Mouse (Mus musculus): Measurements from ENCODE around the gene Atp2a2. TPM values are rescaled to one million over a fixed set of nuclear protein-coding genes. Genes with fewer than 3 reads are reported as not detected.

Gene Atp2a2
- total RNA-seq, 2 experiments from 2014 or later, result 101 to 561 TPM

DNA sequence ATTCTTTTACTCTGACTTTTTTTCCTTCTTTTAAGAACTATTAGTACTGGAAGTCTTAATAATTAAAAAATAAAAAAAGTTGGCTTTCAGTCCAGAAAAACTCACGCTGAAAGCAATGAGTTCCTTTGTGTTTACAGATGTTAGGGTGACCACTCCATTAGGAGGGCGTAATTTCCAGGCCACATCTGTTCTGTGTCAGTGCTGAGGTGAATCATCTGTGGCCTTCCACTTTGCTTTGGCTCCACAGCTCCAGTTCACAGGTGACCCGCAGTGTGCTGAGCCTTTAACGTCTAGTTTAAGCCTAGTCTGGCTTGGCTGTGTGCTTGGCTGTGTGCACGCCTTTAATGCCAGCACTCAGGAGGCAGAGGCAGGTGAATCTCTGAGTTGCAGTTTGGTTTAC, 90.1 kb downstream of the Atp2a2 start:
- DNase-seq, result no peak

DNA sequence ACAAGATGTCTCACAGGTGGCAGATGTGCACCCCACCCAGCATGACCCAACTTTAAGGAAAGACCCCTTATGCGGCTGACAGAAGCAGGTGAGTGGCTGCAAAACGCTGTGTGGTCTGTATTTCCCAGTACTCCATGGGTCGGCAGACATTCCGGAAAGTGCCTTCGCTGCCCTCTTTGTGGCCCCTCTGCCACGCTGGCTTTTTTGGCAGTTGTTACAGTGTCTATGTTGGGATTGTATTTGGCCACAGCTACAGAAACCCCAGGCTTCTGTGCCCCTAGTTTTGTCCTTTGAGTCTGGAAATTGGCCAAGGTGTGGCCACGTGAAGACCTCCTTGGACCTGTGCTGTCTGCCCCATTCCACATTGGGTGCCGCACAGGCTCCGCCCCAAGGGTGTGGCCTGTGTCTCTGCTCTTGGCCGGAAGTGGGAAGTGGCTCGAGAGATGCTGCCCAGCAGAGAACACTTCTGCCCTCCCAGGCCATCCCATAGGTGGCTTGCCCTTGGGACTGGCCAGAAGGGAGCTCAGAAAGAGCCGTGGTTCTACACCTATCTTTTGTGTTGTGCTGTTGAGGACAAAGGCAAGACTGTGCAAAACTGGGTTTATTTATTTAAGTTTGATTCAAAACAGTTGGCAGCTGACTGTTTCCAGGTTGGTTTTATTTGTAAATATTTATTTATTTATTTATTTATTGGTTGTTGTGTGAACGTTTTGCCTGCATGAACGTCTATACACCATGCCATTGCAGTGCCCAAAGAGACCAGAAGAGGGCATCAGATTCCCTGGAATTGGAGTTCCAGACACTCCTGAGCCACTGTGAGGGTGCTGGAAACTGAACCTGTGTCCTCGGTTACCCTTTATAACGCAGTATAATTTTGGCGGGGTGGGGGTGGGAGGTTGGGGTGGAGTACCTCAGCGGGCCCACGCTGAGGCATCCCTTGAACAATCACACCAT, 92.1 kb downstream of the Atp2a2 start:
- no peak for DNase-seq

DNA sequence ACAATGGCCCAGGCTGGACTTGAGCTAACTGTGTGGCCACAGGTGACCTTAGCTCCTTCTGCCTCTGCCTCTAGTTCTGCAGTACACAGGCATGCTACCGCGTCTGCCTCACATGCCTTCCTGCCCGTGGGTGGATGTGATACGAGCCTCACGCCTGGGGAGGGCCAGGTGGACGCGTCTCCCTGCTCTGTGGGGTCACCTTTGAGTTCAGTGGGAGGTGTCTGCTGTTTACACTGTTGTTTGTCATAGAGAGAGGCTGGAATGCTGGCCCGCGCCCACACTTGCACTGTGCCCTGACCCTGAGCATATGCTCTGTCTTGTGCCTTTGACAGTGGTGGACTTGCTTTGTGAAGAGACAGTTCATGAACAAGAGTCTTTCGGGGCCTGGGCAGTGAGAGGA, 96.5 kb downstream of the Atp2a2 start:
- DNase-seq, result no peak

Other genes with a start within 250 kb of the Atp2a2 start
- gene Tctn1, start 237.8 kb downstream of the Atp2a2 start, total RNA-seq (2021), result 1 to 10 TPM; 1.9 to 2.2 TPM
- 10 to 100 TPM; 78.9 to 87.0 TPM for gene Pptc7, start 217.9 kb downstream of the Atp2a2 start, total RNA-seq (2021)
- under 1 TPM; 0.23 to 0.35 TPM for gene Rad9b, start 148.0 kb downstream of the Atp2a2 start, total RNA-seq (2021)
- gene Vps29, start 147.9 kb downstream of the Atp2a2 start, total RNA-seq (2021), result 10 to 100 TPM; 38.2 to 39.6 TPM
- gene Gpn3, start 130.3 kb downstream of the Atp2a2 start, total RNA-seq (2021), result 10 to 100 TPM; 20.4 to 21.4 TPM
- gene Fam216a, start 129.9 kb downstream of the Atp2a2 start, total RNA-seq (2021), result 1 to 10 TPM; 5.8 to 6.1 TPM
- gene Arpc3, start 110.3 kb downstream of the Atp2a2 start, total RNA-seq (2021), result 10 to 100 TPM; 46.8 to 54.9 TPM
- gene Anapc7, start 80.5 kb downstream of the Atp2a2 start, total RNA-seq (2021), result 10 to 100 TPM; 12.3 to 13.4 TPM
- gene Ift81, start 112.3 kb upstream of the Atp2a2 start, total RNA-seq (2021), result 1 to 10 TPM; 2.6 to 7.1 TPM
- 1 to 10 TPM; 1.9 TPM for gene P2rx7, start 141.7 kb upstream of the Atp2a2 start, total RNA-seq (2021)
- gene P2rx4, start 205.3 kb upstream of the Atp2a2 start, total RNA-seq (2021), result 1 to 10 TPM; 3.9 to 4.2 TPM

All from gastrocnemius, postnatal 25 days (tissue).